Mouse (Mus musculus) liver, embryonic 15.5 days (tissue): ENCODE measurements around the gene Majin. TPM values are rescaled to one million over a fixed set of nuclear protein-coding genes. Genes with fewer than 3 reads are reported as not detected.
A peak's percentile ranks its signal among the peaks of the same experiment; 100 is the strongest.

ENCODE experiments used
- ATAC-seq: fragments of 200-750 bp; cut with Nextera tagmentation; 2 replicates; pipeline ENCODE4 v1.8.0; 2017; ENCODE audit warnings: moderate number of reproducible peaks, mild to moderate bottlenecking, moderate library complexity; ENCODE audit not compliant: insufficient read depth
- H3K27ac ChIP-seq: fragments of 300-500 bp; sonication (generic); replicated peaks from 2 replicates; pipeline ENCODE4 v1.5.1; 2015; ENCODE audit warnings: mild to moderate bottlenecking, inconsistent platforms
- H3K27me3 ChIP-seq: fragments of 300-500 bp; sonication (generic); 2 replicates; pipeline ENCODE4 v1.6.1; 2015; ENCODE audit warnings: mild to moderate bottlenecking, inconsistent platforms
- H3K36me3 ChIP-seq: fragments of 300-500 bp; sonication (generic); replicated peaks from 2 replicates; pipeline ENCODE4 v1.6.1; 2015; ENCODE audit warnings: moderate library complexity, mild to moderate bottlenecking, inconsistent platforms
- H3K4me1 ChIP-seq: fragments of 300-500 bp; sonication (generic); replicated peaks from 2 replicates; pipeline ENCODE4 v1.6.1; 2015; ENCODE audit warnings: inconsistent platforms
- H3K4me2 ChIP-seq: fragments of 300-500 bp; sonication (generic); 2 replicates; pipeline ENCODE4 v1.6.1; 2015; ENCODE audit warnings: moderate library complexity, mild to moderate bottlenecking, inconsistent platforms
- H3K4me3 ChIP-seq: fragments of 300-500 bp; sonication (generic); replicated peaks from 2 replicates; pipeline ENCODE4 v1.5.1; 2015; ENCODE audit warnings: mild to moderate bottlenecking, inconsistent platforms
- H3K9ac ChIP-seq: fragments of 300-500 bp; sonication (generic); 2 replicates; pipeline ENCODE4 v1.6.1; 2015; ENCODE audit warnings: moderate library complexity, mild to moderate bottlenecking, inconsistent platforms
- H3K9me3 ChIP-seq: fragments of 300-500 bp; sonication (generic); replicated peaks from 2 replicates; pipeline ENCODE4 v1.6.1; 2016; ENCODE audit warnings: inconsistent platforms
- WGBS: fragments of 180-500 bp; shearing (Covaris S2); methylation state at CpG from one replicate; pipeline ENCODE4 v1.1.7; 2015; ENCODE audit warnings: mixed read lengths; ENCODE audit not compliant: insufficient replicate concordance; 5-methylcytosine and 5-hydroxymethylcytosine counted together
- polyA plus RNA-seq: library from polyadenylated mRNA; unstranded; fragments of >200 nt; fragmentation: Nextera tagmentation; extraction: Ambion mirVana; gene quantifications from 2 replicates; pipeline ENCODE4 v1.2.1, GENCODE M21; 2015

Gene Majin
- not detected in 2 replicates for polyA plus RNA-seq

GRCm38 (mm10) chr19:6184131-6184530 lies at the start of gene Majin:
Gene Majin, plus strand, starts transcription at chr19:6184388.
- Histone ChIP-seq H3K27ac (no peak within 1 kb of the TSS), H3K9ac (no peak within 1 kb of the TSS), H3K9me3 (0 out of 2 replicates have a peak, but pooled peaks cover 3% of the 10 kb centered on the region), H3K4me3 (no peak within 1 kb of the TSS), H3K27me3 (no peaks in the 10 kb centered on the region), H3K36me3 (no peaks in the 10 kb centered on the region), H3K4me1 (no peaks in the 10 kb centered on the region), H3K4me2 (no peak within 1 kb of the TSS)
- ATAC-seq, result no peak
- 70% methylated on average over 23 of the region's 23 CpGs for WGBS

- no peak overlapping the region for H3K4me2 ChIP-seq
- no peaks in the 10 kb centered on the region for H3K27me3 ChIP-seq
- no peak overlapping the region for H3K4me3 ChIP-seq
- no peak for ATAC-seq
- 76% methylated on average over 3 of the region's 3 CpGs for WGBS
- H3K9ac ChIP-seq, result no peak overlapping the region
- peak overlapping the region; percentile 51 for H3K27ac ChIP-seq
- H3K4me1 ChIP-seq, result peaks cover 55% of the 10 kb centered on the region
- H3K9me3 ChIP-seq, result no peaks in the 10 kb centered on the region
- H3K36me3 ChIP-seq, result 0 out of 2 replicates have a peak, but pooled peaks cover 8% of the 10 kb centered on the region
Measured at GRCm38 (mm10) chr19:6136397-6136796, 47.8 kb upstream of the Majin start.

GRCm38 (mm10) chr19:6139701-6140100 lies 44.5 kb upstream of the Majin start:
- Histone ChIP-seq H3K9me3 (no peaks in the 10 kb centered on the region), H3K4me3 (peak overlapping the region; percentile 87), H3K4me1 (peaks cover 29% of the 10 kb centered on the region), H3K27ac (peak overlapping the region; percentile 99), H3K9ac (peak overlapping the region; percentile 88; the same call in 1 of the 2 replicates), H3K36me3 (0 out of 2 replicates have a peak, but pooled peaks cover 4% of the 10 kb centered on the region), H3K27me3 (no peaks in the 10 kb centered on the region), H3K4me2 (peak overlapping the region; percentile 99)
- 88% methylated on average over 6 of the region's 6 CpGs for WGBS
- ATAC-seq, result no peak

- Histone ChIP-seq H3K4me2 (peak overlapping the region; percentile 99), H3K9me3 (no peaks in the 10 kb centered on the region), H3K36me3 (0 out of 2 replicates have a peak, but pooled peaks cover 4% of the 10 kb centered on the region), H3K4me1 (peaks cover 27% of the 10 kb centered on the region), H3K4me3 (peak overlapping the region; percentile 87), H3K9ac (peak overlapping the region; percentile 88), H3K27me3 (no peaks in the 10 kb centered on the region), H3K27ac (peak overlapping the region; percentile 99)
- WGBS, result 6% methylated on average over 16 of the region's 16 CpGs
- no peak for ATAC-seq
Measured at GRCm38 (mm10) chr19:6140374-6140677, 43.9 kb upstream of the Majin start.

- Histone ChIP-seq H3K4me1 (peaks cover 27% of the 10 kb centered on the region), H3K9me3 (no peaks in the 10 kb centered on the region), H3K4me2 (peak within 1 kb of the TSS; percentile 99), H3K9ac (peak within 1 kb of the TSS; percentile 88), H3K27ac (peak within 1 kb of the TSS; percentile 99), H3K27me3 (no peaks in the 10 kb centered on the region), H3K36me3 (0 out of 2 replicates have a peak, but pooled peaks cover 4% of the 10 kb centered on the region), H3K4me3 (peak within 1 kb of the TSS; percentile 87)
- peak; percentile 91 for ATAC-seq
- WGBS, result 1% methylated on average over 68 of the region's 68 CpGs
Measured at GRCm38 (mm10) chr19:6140678-6141393, 43.4 kb upstream of the Majin start, which contains the start of gene Batf2. Gene Batf2, plus strand, starts transcription at chr19:6140983.

- WGBS, result under 1% methylated on average over 15 of the region's 15 CpGs
- peak within 1 kb of the TSS; percentile 99 for H3K4me2 ChIP-seq
- H3K27me3 ChIP-seq, result no peaks in the 10 kb centered on the region
- H3K36me3 ChIP-seq, result 0 out of 2 replicates have a peak, but pooled peaks cover 4% of the 10 kb centered on the region
- peak within 1 kb of the TSS; percentile 87 for H3K4me3 ChIP-seq
- peak within 1 kb of the TSS; percentile 99 for H3K27ac ChIP-seq
- no peaks in the 10 kb centered on the region for H3K9me3 ChIP-seq
- H3K4me1 ChIP-seq, result peaks cover 27% of the 10 kb centered on the region
- ATAC-seq, result peak; percentile 74
- peak within 1 kb of the TSS; percentile 88 for H3K9ac ChIP-seq
Measured at GRCm38 (mm10) chr19:6141394-6141749, 42.8 kb upstream of the Majin start, which contains the start of gene Arl2. Gene Arl2, minus strand, starts transcription at chr19:6141548.

GRCm38 (mm10) chr19:6144842-6145241 lies 39.3 kb upstream of the Majin start:
- H3K27me3 ChIP-seq, result no peaks in the 10 kb centered on the region
- H3K27ac ChIP-seq, result no peak overlapping the region
- 56% methylated on average over 5 of the region's 5 CpGs for WGBS
- H3K9me3 ChIP-seq, result no peaks in the 10 kb centered on the region
- H3K36me3 ChIP-seq, result no peaks in the 10 kb centered on the region
- no peak overlapping the region for H3K4me2 ChIP-seq
- H3K4me3 ChIP-seq, result no peak overlapping the region
- no peak overlapping the region for H3K9ac ChIP-seq
- peaks cover 20% of the 10 kb centered on the region for H3K4me1 ChIP-seq
- ATAC-seq, result no peak

GRCm38 (mm10) chr19:6155174-6155573 lies 29.0 kb upstream of the Majin start:
- 54% methylated on average over 9 of the region's 9 CpGs for WGBS
- Histone ChIP-seq H3K4me1 (no peaks in the 10 kb centered on the region; the same call in 1 of the 2 replicates), H3K9ac (no peak overlapping the region), H3K9me3 (no peaks in the 10 kb centered on the region), H3K4me2 (no peak overlapping the region), H3K36me3 (no peaks in the 10 kb centered on the region), H3K27me3 (no peaks in the 10 kb centered on the region; the same call in 1 of the 2 replicates), H3K27ac (no peak overlapping the region), H3K4me3 (no peak overlapping the region)
- ATAC-seq, result no peak

- Histone ChIP-seq H3K36me3 (no peaks in the 10 kb centered on the region), H3K4me2 (no peak overlapping the region), H3K9me3 (no peaks in the 10 kb centered on the region), H3K9ac (no peak overlapping the region), H3K27me3 (no peaks in the 10 kb centered on the region; the same call in 1 of the 2 replicates), H3K27ac (no peak overlapping the region), H3K4me1 (no peaks in the 10 kb centered on the region; the same call in 1 of the 2 replicates), H3K4me3 (no peak overlapping the region)
- 58% methylated on average over 8 of the region's 8 CpGs for WGBS
- ATAC-seq, result no peak
Measured at GRCm38 (mm10) chr19:6156372-6156771, 27.8 kb upstream of the Majin start.

GRCm38 (mm10) chr19:6157220-6157619 lies 27.0 kb upstream of the Majin start:
- WGBS, result 28% methylated on average over 6 of the region's 6 CpGs
- H3K36me3 ChIP-seq, result no peaks in the 10 kb centered on the region
- H3K27me3 ChIP-seq, result 0 out of 2 replicates have a peak, but pooled peaks cover 6% of the 10 kb centered on the region
- H3K9ac ChIP-seq, result no peak overlapping the region
- H3K4me1 ChIP-seq, result no peaks in the 10 kb centered on the region; the same call in 1 of the 2 replicates
- H3K9me3 ChIP-seq, result no peaks in the 10 kb centered on the region
- no peak overlapping the region for H3K27ac ChIP-seq
- no peak overlapping the region for H3K4me2 ChIP-seq
- H3K4me3 ChIP-seq, result no peak overlapping the region
- ATAC-seq, result no peak

- no peak overlapping the region for H3K27ac ChIP-seq
- 54% methylated on average over 10 of the region's 10 CpGs for WGBS
- no peak for ATAC-seq
- H3K4me2 ChIP-seq, result no peak overlapping the region
- peaks cover 8% of the 10 kb centered on the region; the same call in 1 of the 2 replicates for H3K27me3 ChIP-seq
- no peak overlapping the region for H3K4me3 ChIP-seq
- no peak overlapping the region for H3K9ac ChIP-seq
- H3K4me1 ChIP-seq, result 0 out of 2 replicates have a peak, but pooled peaks cover 7% of the 10 kb centered on the region
- H3K36me3 ChIP-seq, result no peaks in the 10 kb centered on the region
- no peaks in the 10 kb centered on the region for H3K9me3 ChIP-seq
Measured at GRCm38 (mm10) chr19:6163872-6164547, 20.2 kb upstream of the Majin start.
